Mouse (Mus musculus) C2C12 (cell line): ENCODE data around the gene 0610012G03Rik.

Experiments used
- CTCF ChIP-seq: IDR thresholded peaks from one replicate; pipeline ENCODE4 v1.5.1; 2011; ENCODE audit not compliant: control insufficient read depth, insufficient read depth, insufficient read length
- FOSL1 ChIP-seq: IDR thresholded peaks from one replicate; pipeline ENCODE4 v1.8.0; 2011; ENCODE audit warnings: mild to moderate bottlenecking, low read length; ENCODE audit not compliant: poor library complexity, insufficient read depth, severe bottlenecking
- MYOG ChIP-seq: IDR thresholded peaks from one replicate; pipeline ENCODE4 v1.6.1; 2011; ENCODE audit not compliant: control insufficient read depth, insufficient read length; ENCODE audit errors: extremely low read depth
- USF1 ChIP-seq: IDR thresholded peaks from one replicate; pipeline ENCODE4 v1.6.1; 2011; ENCODE audit warnings: low read depth, mild to moderate bottlenecking, control low read depth, moderate library complexity

GRCm38 (mm10) chr16:31979501-31979900 is 31.2 kb upstream of the 0610012G03Rik start:
- TF ChIP-seq CTCF: no peak
- TF ChIP-seq MYOG: no peak
- TF ChIP-seq FOSL1: no peak
- TF ChIP-seq USF1: no peak
